Mouse (Mus musculus) bone marrow, adult 2 months (tissue): ENCODE measurements at regions not wholly inside any gene's neighbourhood (a gene's known extent, or its start where the extent isn't known, plus 50 kb on each side); places are given as distances from the start of the nearest gene placed in this dataset.

Experiments
- CTCF ChIP-seq: fragments of 200-500 bp; IDR thresholded peaks from 2 replicates; pipeline ENCODE4 v1.5.1; 2011; ENCODE audit warnings: low read length, control low read depth; ENCODE audit not compliant: control insufficient read depth, insufficient read depth
- POLR2A ChIP-seq: fragments of 200-500 bp; IDR thresholded peaks from 2 replicates; pipeline ENCODE4 v1.6.1; 2011; ENCODE audit warnings: low read depth, mild to moderate bottlenecking, control low read depth, low read length, borderline replicate concordance; ENCODE audit not compliant: control insufficient read depth

- TF ChIP-seq POLR2A (no peak), CTCF (no peak)
Measured at GRCm38 (mm10) chr4:55583589-55583988, 51.3 kb upstream of the Klf4 start.
